Mouse (Mus musculus) brown adipose tissue, adult 24 weeks (tissue): Measurements from ENCODE around the gene Tsnax. TPM values are rescaled to one million over a fixed set of nuclear protein-coding genes. Genes with fewer than 3 reads are reported as not detected.
A peak's percentile ranks its signal among the peaks of the same experiment; 100 is the strongest.

ENCODE experiments used
- H3K27ac ChIP-seq: fragments of 200-500 bp; replicated peaks from 2 replicates; pipeline ENCODE4 v1.5.1; 2012; ENCODE audit warnings: low read depth, mild to moderate bottlenecking, low read length
- H3K4me1 ChIP-seq: fragments of 200-500 bp; 2 replicates; pipeline ENCODE4 v1.6.1; 2012; ENCODE audit warnings: low read length, mixed read lengths; ENCODE audit not compliant: control insufficient read depth, insufficient read depth, insufficient read length
- H3K4me3 ChIP-seq: fragments of 200-500 bp; 2 replicates; pipeline ENCODE4 v1.5.1; 2012; ENCODE audit warnings: low read depth, mild to moderate bottlenecking, low read length, moderate library complexity; ENCODE audit not compliant: insufficient read depth
- polyA plus RNA-seq: library from polyadenylated mRNA; stranded (reverse); fragments of >200 nt; gene quantifications from 2 replicates; pipeline ENCODE4 v1.2.4, GENCODE M21; 2012; ENCODE audit not compliant: missing spikeins, insufficient read depth, insufficient read length

Gene Tsnax
- 34.8 and 41.0 TPM in 2 replicates for polyA plus RNA-seq

GRCm38 (mm10) chr8:125012695-125013627, at the start of gene Tsnax:
Gene Tsnax, plus strand, starts transcription at chr8:125012997.
- peak within 1 kb of the TSS; percentile 91 for H3K4me3 ChIP-seq
- peaks cover 7% of the 10 kb centered on the region; the same call in 1 of the 2 replicates for H3K4me1 ChIP-seq

GRCm38 (mm10) chr8:124963246-124963645, 49.6 kb upstream of the Tsnax start:
- no peak overlapping the region for H3K27ac ChIP-seq
- H3K4me1 ChIP-seq, result peaks cover 2% of the 10 kb centered on the region; the same call in 1 of the 2 replicates
- no peak overlapping the region for H3K4me3 ChIP-seq

More at GRCm38 (mm10) chr8:125012695-125013627, at the start of gene Tsnax:
- H3K27ac ChIP-seq, result peak within 1 kb of the TSS; percentile 60

- Histone ChIP-seq H3K4me3 (no peak overlapping the region), H3K4me1 (peaks cover 2% of the 10 kb centered on the region; the same call in 1 of the 2 replicates), H3K27ac (no peak overlapping the region)
Measured at GRCm38 (mm10) chr8:124964966-124965365, 47.8 kb upstream of the Tsnax start.

GRCm38 (mm10) chr8:124970312-124970933, 42.4 kb upstream of the Tsnax start:
- H3K27ac ChIP-seq, result no peak overlapping the region
- H3K4me1 ChIP-seq, result no peaks in the 10 kb centered on the region
- no peak overlapping the region for H3K4me3 ChIP-seq

- no peak overlapping the region for H3K27ac ChIP-seq
- H3K4me3 ChIP-seq, result no peak overlapping the region
Measured at GRCm38 (mm10) chr8:124973221-124973620, 39.6 kb upstream of the Tsnax start.

GRCm38 (mm10) chr8:124974254-124974653, 38.5 kb upstream of the Tsnax start:
- Histone ChIP-seq H3K4me1 (no peaks in the 10 kb centered on the region), H3K27ac (no peak overlapping the region), H3K4me3 (no peak overlapping the region)

More at GRCm38 (mm10) chr8:124973221-124973620, 39.6 kb upstream of the Tsnax start:
- H3K4me1 ChIP-seq, result no peaks in the 10 kb centered on the region

- H3K4me3 ChIP-seq, result no peak overlapping the region
- no peaks in the 10 kb centered on the region for H3K4me1 ChIP-seq
- no peak overlapping the region for H3K27ac ChIP-seq
Measured at GRCm38 (mm10) chr8:124976211-124976610, 36.6 kb upstream of the Tsnax start.

- Histone ChIP-seq H3K27ac (no peak overlapping the region), H3K4me1 (no peaks in the 10 kb centered on the region), H3K4me3 (no peak overlapping the region)
Measured at GRCm38 (mm10) chr8:124978026-124978425, 34.8 kb upstream of the Tsnax start.

GRCm38 (mm10) chr8:124980036-124980435, 32.8 kb upstream of the Tsnax start:
- Histone ChIP-seq H3K27ac (no peak overlapping the region), H3K4me1 (no peaks in the 10 kb centered on the region), H3K4me3 (no peak overlapping the region)

GRCm38 (mm10) chr8:124980828-124981227, 32.0 kb upstream of the Tsnax start:
- no peaks in the 10 kb centered on the region for H3K4me1 ChIP-seq

GRCm38 (mm10) chr8:124990923-124991667, 21.7 kb upstream of the Tsnax start:
- Histone ChIP-seq H3K4me1 (no peaks in the 10 kb centered on the region), H3K4me3 (no peak overlapping the region), H3K27ac (no peak overlapping the region)

More at GRCm38 (mm10) chr8:124980828-124981227, 32.0 kb upstream of the Tsnax start:
- Histone ChIP-seq H3K27ac (no peak overlapping the region), H3K4me3 (no peak overlapping the region)

- Histone ChIP-seq H3K4me3 (no peak overlapping the region), H3K27ac (no peak overlapping the region), H3K4me1 (no peaks in the 10 kb centered on the region)
Measured at GRCm38 (mm10) chr8:124991668-124991926, 21.2 kb upstream of the Tsnax start.

- Histone ChIP-seq H3K4me1 (no peaks in the 10 kb centered on the region), H3K27ac (no peak overlapping the region)
Measured at GRCm38 (mm10) chr8:124995776-124996175, 17.0 kb upstream of the Tsnax start.

GRCm38 (mm10) chr8:125024085-125024484, 11.3 kb downstream of the Tsnax start:
- peaks cover 22% of the 10 kb centered on the region; the same call in 1 of the 2 replicates for H3K4me1 ChIP-seq
- H3K27ac ChIP-seq, result peak overlapping the region; percentile 32; the same call in 1 of the 2 replicates
- H3K4me3 ChIP-seq, result no peak overlapping the region

More at GRCm38 (mm10) chr8:124995776-124996175, 17.0 kb upstream of the Tsnax start:
- no peak overlapping the region for H3K4me3 ChIP-seq

- H3K4me3 ChIP-seq, result no peak overlapping the region
- H3K27ac ChIP-seq, result peak overlapping the region; percentile 89
- peaks cover 25% of the 10 kb centered on the region for H3K4me1 ChIP-seq
Measured at GRCm38 (mm10) chr8:125027211-125027610, 14.4 kb downstream of the Tsnax start.
